Mouse (Mus musculus): Measurements from ENCODE around the gene Suclg2. TPM values are rescaled to one million over a fixed set of nuclear protein-coding genes. Genes with fewer than 3 reads are reported as not detected.

Gene Suclg2
- polyA plus RNA-seq (2015; fragmentation: Nextera tagmentation; extraction: Ambion mirVana), result 17.4 and 17.6 TPM in 2 replicates

GRCm38 (mm10) chr6:95718031-95718968, at the start of gene Suclg2:
Gene Suclg2 (minus strand): TSS chr6:95718800.
- Histone ChIP-seq H3K27ac (0 out of 2 replicates have a peak within 1 kb of the TSS, but pooled peaks have one; percentile 49), H3K4me1 (replicated peaks) (peaks cover 8% of the 10 kb centered on the region), H3K9me3 (no peaks in the 10 kb centered on the region), H3K27me3 (no peaks in the 10 kb centered on the region), H3K4me3 (replicated peaks) (peak within 1 kb of the TSS; percentile 82), H3K36me3 (no peaks in the 10 kb centered on the region), H3K4me2 (replicated peaks) (peak within 1 kb of the TSS; percentile 90), H3K9ac (replicated peaks) (peak within 1 kb of the TSS; percentile 83)
- under 1% methylated on average over 68 of the region's 74 CpGs for WGBS
- peak; percentile 90 for ATAC-seq

GRCm38 (mm10) chr6:95766566-95766965, 48.0 kb upstream of the Suclg2 start:
- H3K9ac ChIP-seq (replicated peaks), result no peak overlapping the region
- WGBS, result 72% methylated on average over 4 of the region's 4 CpGs
- no peak overlapping the region for H3K4me3 ChIP-seq (replicated peaks)
- H3K4me2 ChIP-seq (replicated peaks), result no peak overlapping the region
- H3K4me1 ChIP-seq (replicated peaks), result no peaks in the 10 kb centered on the region
- no peak overlapping the region for H3K27ac ChIP-seq
- no peaks in the 10 kb centered on the region for H3K9me3 ChIP-seq
- no peaks in the 10 kb centered on the region for H3K36me3 ChIP-seq
- ATAC-seq, result no peak
- no peaks in the 10 kb centered on the region for H3K27me3 ChIP-seq

- Histone ChIP-seq H3K9me3 (no peaks in the 10 kb centered on the region), H3K4me1 (replicated peaks) (no peaks in the 10 kb centered on the region), H3K27me3 (no peaks in the 10 kb centered on the region), H3K36me3 (no peaks in the 10 kb centered on the region), H3K27ac (no peak overlapping the region), H3K9ac (replicated peaks) (no peak overlapping the region), H3K4me2 (replicated peaks) (no peak overlapping the region), H3K4me3 (replicated peaks) (no peak overlapping the region)
- WGBS, result 90% methylated on average over 10 of the region's 10 CpGs
- no peak for ATAC-seq
Measured at GRCm38 (mm10) chr6:95759558-95760172, 41.1 kb upstream of the Suclg2 start.

GRCm38 (mm10) chr6:95742378-95742777, 23.8 kb upstream of the Suclg2 start:
- Histone ChIP-seq H3K27me3 (no peaks in the 10 kb centered on the region), H3K9ac (replicated peaks) (no peak overlapping the region), H3K4me2 (replicated peaks) (no peak overlapping the region), H3K4me3 (replicated peaks) (no peak overlapping the region), H3K36me3 (no peaks in the 10 kb centered on the region), H3K4me1 (replicated peaks) (no peaks in the 10 kb centered on the region), H3K27ac (no peak overlapping the region), H3K9me3 (no peaks in the 10 kb centered on the region)
- ATAC-seq, result no peak
- 90% methylated on average over 4 of the region's 4 CpGs for WGBS

GRCm38 (mm10) chr6:95731570-95732367, 13.2 kb upstream of the Suclg2 start:
- 56% methylated on average over 11 of the region's 11 CpGs for WGBS
- H3K9ac ChIP-seq (replicated peaks), result no peak overlapping the region
- no peaks in the 10 kb centered on the region for H3K27me3 ChIP-seq
- no peak overlapping the region for H3K27ac ChIP-seq
- H3K4me1 ChIP-seq (replicated peaks), result no peaks in the 10 kb centered on the region
- no peak overlapping the region for H3K4me2 ChIP-seq (replicated peaks)
- H3K9me3 ChIP-seq, result no peaks in the 10 kb centered on the region
- ATAC-seq, result no peak
- no peaks in the 10 kb centered on the region for H3K36me3 ChIP-seq
- no peak overlapping the region for H3K4me3 ChIP-seq (replicated peaks)

- Histone ChIP-seq H3K27me3 (no peaks in the 10 kb centered on the region), H3K4me2 (replicated peaks) (no peak overlapping the region), H3K9me3 (no peaks in the 10 kb centered on the region), H3K9ac (replicated peaks) (no peak overlapping the region), H3K36me3 (no peaks in the 10 kb centered on the region), H3K4me1 (replicated peaks) (peaks cover 9% of the 10 kb centered on the region), H3K27ac (no peak overlapping the region), H3K4me3 (replicated peaks) (no peak overlapping the region)
- 82% methylated on average over 5 of the region's 5 CpGs for WGBS
- ATAC-seq, result no peak
Measured at GRCm38 (mm10) chr6:95729399-95729798, 10.8 kb upstream of the Suclg2 start.

GRCm38 (mm10) chr6:95725281-95725680, 6.7 kb upstream of the Suclg2 start:
- Histone ChIP-seq H3K27me3 (no peaks in the 10 kb centered on the region), H3K9ac (replicated peaks) (no peak overlapping the region), H3K4me1 (replicated peaks) (peaks cover 9% of the 10 kb centered on the region), H3K9me3 (no peaks in the 10 kb centered on the region), H3K27ac (no peak overlapping the region), H3K4me3 (replicated peaks) (no peak overlapping the region), H3K36me3 (no peaks in the 10 kb centered on the region), H3K4me2 (replicated peaks) (no peak overlapping the region)
- no peak for ATAC-seq
- 46% methylated on average over 6 of the region's 6 CpGs for WGBS

- Histone ChIP-seq H3K36me3 (no peaks in the 10 kb centered on the region), H3K27me3 (no peaks in the 10 kb centered on the region), H3K4me2 (replicated peaks) (no peak overlapping the region), H3K27ac (no peak overlapping the region), H3K9ac (replicated peaks) (no peak overlapping the region), H3K4me1 (replicated peaks) (peaks cover 12% of the 10 kb centered on the region), H3K4me3 (replicated peaks) (no peak overlapping the region), H3K9me3 (no peaks in the 10 kb centered on the region)
- no peak for ATAC-seq
- WGBS, result 87% methylated on average over 6 of the region's 6 CpGs
Measured at GRCm38 (mm10) chr6:95723361-95723760, 4.8 kb upstream of the Suclg2 start.

GRCm38 (mm10) chr6:95719791-95720190, 1.2 kb upstream of the Suclg2 start:
- H3K27ac ChIP-seq, result no peak overlapping the region
- 84% methylated on average over 3 of the region's 3 CpGs for WGBS
- H3K4me1 ChIP-seq (replicated peaks), result peaks cover 8% of the 10 kb centered on the region
- H3K4me2 ChIP-seq (replicated peaks), result no peak overlapping the region
- no peaks in the 10 kb centered on the region for H3K9me3 ChIP-seq
- no peak for ATAC-seq
- no peak overlapping the region for H3K4me3 ChIP-seq (replicated peaks)
- H3K36me3 ChIP-seq, result no peaks in the 10 kb centered on the region
- no peaks in the 10 kb centered on the region for H3K27me3 ChIP-seq
- H3K9ac ChIP-seq (replicated peaks), result no peak overlapping the region

- H3K36me3 ChIP-seq, result no peaks in the 10 kb centered on the region
- no peaks in the 10 kb centered on the region for H3K27me3 ChIP-seq
- peak overlapping the region; percentile 90 for H3K4me2 ChIP-seq (replicated peaks)
- WGBS, result 0% methylated on average over 1 of the region's 1 CpGs
- H3K27ac ChIP-seq, result no peak overlapping the region
- peak overlapping the region; percentile 82 for H3K4me3 ChIP-seq (replicated peaks)
- no peaks in the 10 kb centered on the region for H3K9me3 ChIP-seq
- peak overlapping the region; percentile 83 for H3K9ac ChIP-seq (replicated peaks)
- peak; percentile 71 for ATAC-seq
- peaks cover 8% of the 10 kb centered on the region for H3K4me1 ChIP-seq (replicated peaks)
Measured at GRCm38 (mm10) chr6:95718969-95719333, 351 bp upstream of the Suclg2 start.

- WGBS, result 86% methylated on average over 3 of the region's 3 CpGs
- no peak overlapping the region for H3K9ac ChIP-seq (replicated peaks)
- no peaks in the 10 kb centered on the region for H3K36me3 ChIP-seq
- H3K4me3 ChIP-seq (replicated peaks), result no peak overlapping the region
- no peak overlapping the region for H3K4me2 ChIP-seq (replicated peaks)
- no peaks in the 10 kb centered on the region for H3K27me3 ChIP-seq
- H3K9me3 ChIP-seq, result no peaks in the 10 kb centered on the region
- H3K27ac ChIP-seq, result no peak overlapping the region
- no peak for ATAC-seq
- H3K4me1 ChIP-seq (replicated peaks), result peaks cover 8% of the 10 kb centered on the region
Measured at GRCm38 (mm10) chr6:95717071-95717470, 1.5 kb downstream of the Suclg2 start.

GRCm38 (mm10) chr6:95716476-95716875, 2.1 kb downstream of the Suclg2 start:
- Histone ChIP-seq H3K27ac (no peak overlapping the region), H3K4me1 (replicated peaks) (peaks cover 8% of the 10 kb centered on the region), H3K4me2 (replicated peaks) (no peak overlapping the region), H3K36me3 (no peaks in the 10 kb centered on the region), H3K4me3 (replicated peaks) (no peak overlapping the region), H3K27me3 (no peaks in the 10 kb centered on the region), H3K9me3 (no peaks in the 10 kb centered on the region), H3K9ac (replicated peaks) (no peak overlapping the region)
- WGBS, result 93% methylated on average over 5 of the region's 5 CpGs
- no peak for ATAC-seq
